Mouse (Mus musculus): Measurements from ENCODE around the gene Chd3. TPM values are rescaled to one million over a fixed set of nuclear protein-coding genes. Genes with fewer than 3 reads are reported as not detected.
"Not testable (repeated sequence)": the region's sequence is repeated elsewhere in the genome, so short reads cannot be mapped to it uniquely, and the experiment has no call there.

Chd3 gene
- total RNA-seq, 2 experiments from 2014 or later = 87.6 to 109 TPM

GRCm38 (mm10) chr11:69406867-69407723, 37.9 kb upstream of the Chd3 start:
- peak in 1 of 2 experiments; percentile 22 for DNase-seq (ENCODE audit: low spot score in 2 of 2)

GRCm38 (mm10) chr11:69406282-69406681, 37.1 kb upstream of the Chd3 start:
- DNase-seq (ENCODE audit: low spot score in 2 of 2) = peak in 1 of 2 experiments; percentile 22

- no peak for DNase-seq (ENCODE audit: low spot score in 2 of 2)
These were observed 36.4 kb upstream of the Chd3 start for GRCm38 (mm10) chr11:69405397-69406200.

GRCm38 (mm10) chr11:69404595-69405396, 35.6 kb upstream of the Chd3 start:
- no peak for DNase-seq (ENCODE audit: low spot score in 2 of 2)

- peak in 1 of 2 experiments; percentile 23 for DNase-seq (ENCODE audit: low spot score in 2 of 2)
These were observed 34.7 kb upstream of the Chd3 start for GRCm38 (mm10) chr11:69403691-69404594.

GRCm38 (mm10) chr11:69401987-69402386, 32.8 kb upstream of the Chd3 start:
- peak in 1 of 2 experiments; percentile 20 for DNase-seq (ENCODE audit: low spot score in 2 of 2)

GRCm38 (mm10) chr11:69401210-69401637, 32.0 kb upstream of the Chd3 start:
- DNase-seq (ENCODE audit: low spot score in 2 of 2) = peak; percentile 71 to 76

GRCm38 (mm10) chr11:69400083-69400850, 31.1 kb upstream of the Chd3 start:
- no peak for DNase-seq (ENCODE audit: low spot score in 2 of 2)

GRCm38 (mm10) chr11:69399201-69400082, 30.2 kb upstream of the Chd3 start:
- DNase-seq (ENCODE audit: low spot score in 2 of 2) = no peak

- DNase-seq (ENCODE audit: low spot score in 2 of 2) = no peak
These were observed 29.4 kb upstream of the Chd3 start for GRCm38 (mm10) chr11:69398486-69399200.

GRCm38 (mm10) chr11:69398059-69398458, 28.9 kb upstream of the Chd3 start, which contains the start of gene Tmem88:
Gene Tmem88, minus strand, starts transcription at chr11:69398234.
- DNase-seq (ENCODE audit: low spot score in 2 of 2) = peak in 1 of 2 experiments; percentile 52

- peak in 1 of 2 experiments; percentile 41 for DNase-seq (ENCODE audit: low spot score in 2 of 2)
These were observed 28.4 kb upstream of the Chd3 start for GRCm38 (mm10) chr11:69397581-69398057.

- peak in 1 of 2 experiments; percentile 52 for DNase-seq (ENCODE audit: low spot score in 2 of 2)
These were observed 27.6 kb upstream of the Chd3 start for GRCm38 (mm10) chr11:69396772-69397171.

GRCm38 (mm10) chr11:69395634-69396373, 26.6 kb upstream of the Chd3 start:
- peak; percentile 83 to 88 for DNase-seq (ENCODE audit: low spot score in 2 of 2)

GRCm38 (mm10) chr11:69395235-69395633, 26.0 kb upstream of the Chd3 start, which contains the start of the genes Naa38 and Cyb5d1:
Gene Naa38, plus strand, starts transcription at chr11:69395487.
Gene Cyb5d1, minus strand, starts transcription at chr11:69395631.
- DNase-seq (ENCODE audit: low spot score in 2 of 2) = peak; percentile 85 to 87

- DNase-seq (ENCODE audit: low spot score in 2 of 2) = not testable (repeated sequence)
These were observed 25.5 kb upstream of the Chd3 start for GRCm38 (mm10) chr11:69394591-69395167.
